Mouse (Mus musculus): ENCODE data around the gene Slc17a8.

- TF ChIP-seq POLR2A (IDR thresholded peaks at IDR 0.05; ENCODE audit: control insufficient read depth in 1 of 2, insufficient read depth in 1 of 2, low read depth in 1 of 2, low read length in 2 of 2, poor library complexity in 1 of 2), result no peak
- no peak for TF ChIP-seq RAD21 (IDR thresholded peaks at IDR 0.05; ENCODE audit: low read depth, low read length)
- no peak for TF ChIP-seq ZMIZ1 (IDR thresholded peaks at IDR 0.05; ENCODE audit: low read depth, low read length)
Measured at GRCm38 (mm10) chr10:89651691-89652090, 30.6 kb upstream of the Slc17a8 start.
